Mouse (Mus musculus): ENCODE results near the gene Cyp2j6.

- no peak for TF ChIP-seq CTCF (IDR thresholded peaks at IDR 0.05; ENCODE audit: borderline replicate concordance, insufficient read depth, low read depth, low read length)
- TF ChIP-seq POLR2A (IDR thresholded peaks at IDR 0.05; ENCODE audit: borderline replicate concordance, insufficient read depth, low read length), result no peak
Measured at GRCm38 (mm10) chr4:96525772-96526171, 27.7 kb downstream of the Cyp2j6 start.
